Mouse (Mus musculus): ENCODE data around the gene Tex13b.
"Not testable (repeated sequence)": the region's sequence is repeated elsewhere in the genome, so short reads cannot be mapped to it uniquely, and the experiment has no call there.

Gene Tex13b

GRCm38 (mm10) chrX:140813312-140814006 lies at the start of gene Tex13b:
Gene Tex13b, minus strand, starts transcription at chrX:140813433.
- no peak for DNase-seq

- DNase-seq, result no peak
Measured at GRCm38 (mm10) chrX:140862760-140863159, 49.5 kb upstream of the Tex13b start.

- DNase-seq, result no peak
Measured at GRCm38 (mm10) chrX:140857445-140857844, 44.2 kb upstream of the Tex13b start.

- not testable (repeated sequence) for DNase-seq
Measured at GRCm38 (mm10) chrX:140857040-140857439, 43.8 kb upstream of the Tex13b start.

GRCm38 (mm10) chrX:140854561-140854960 lies 41.3 kb upstream of the Tex13b start:
- DNase-seq, result no peak

GRCm38 (mm10) chrX:140845401-140845800 lies 32.2 kb upstream of the Tex13b start:
- DNase-seq, result not testable (repeated sequence)

- DNase-seq, result no peak
Measured at GRCm38 (mm10) chrX:140839887-140840286, 26.7 kb upstream of the Tex13b start.

GRCm38 (mm10) chrX:140838077-140838476 lies 24.8 kb upstream of the Tex13b start:
- DNase-seq, result no peak

- DNase-seq, result no peak
Measured at GRCm38 (mm10) chrX:140831706-140832105, 18.5 kb upstream of the Tex13b start.

- DNase-seq, result no peak
Measured at GRCm38 (mm10) chrX:140822295-140822694, 9.1 kb upstream of the Tex13b start.

- DNase-seq, result no peak
Measured at GRCm38 (mm10) chrX:140805340-140805739, 7.9 kb downstream of the Tex13b start.

- no peak for DNase-seq
Measured at GRCm38 (mm10) chrX:140769794-140770193, 43.4 kb downstream of the Tex13b start.
